Mouse (Mus musculus) megakaryocyte, embryonic 14.5 days (primary cell): Measurements from ENCODE around the gene Syt11.

Experiments
- FLI1 ChIP-seq: IDR thresholded peaks from 2 replicates; pipeline ENCODE4 v1.6.1; 2012; ENCODE audit warnings: low read length, inconsistent platforms, mixed read lengths
- GATA1 ChIP-seq: IDR thresholded peaks from 3 replicates; pipeline ENCODE4 v1.6.1; 2012; ENCODE audit warnings: mixed read lengths, low read length, inconsistent platforms, borderline replicate concordance

DNA sequence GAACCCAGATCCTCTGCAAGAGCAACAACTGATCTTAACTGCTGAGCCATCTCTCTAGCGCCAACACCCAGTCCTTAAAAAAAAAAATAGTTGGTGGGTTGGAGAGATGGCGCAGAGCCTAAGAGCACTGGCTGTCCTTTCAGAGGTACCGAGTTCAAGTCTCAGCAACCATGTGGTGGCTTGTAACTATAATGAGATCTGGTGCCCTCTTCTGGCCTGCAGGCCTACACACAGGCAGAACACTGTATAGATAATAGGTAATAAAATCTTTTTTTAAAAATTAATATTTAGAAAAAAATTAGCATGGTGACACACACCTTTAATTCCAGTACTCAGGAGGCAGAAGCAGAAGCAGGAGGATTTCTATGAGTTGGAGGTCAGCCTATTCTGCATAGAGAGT lies 34.8 kb downstream of the Syt11 start:
- TF ChIP-seq GATA1 (no peak), FLI1 (no peak)
